Mouse (Mus musculus) spleen, adult 2 months (tissue): ENCODE measurements around the gene Rbm38.

ENCODE experiments used
- CTCF ChIP-seq: fragments of 200-500 bp; IDR thresholded peaks from 2 replicates; pipeline ENCODE4 v1.5.1; 2011; ENCODE audit warnings: mild to moderate bottlenecking, inconsistent platforms; ENCODE audit not compliant: insufficient read depth, insufficient read length, insufficient replicate concordance; ENCODE audit errors: extremely low read depth
- POLR2A ChIP-seq: fragments of 200-500 bp; IDR thresholded peaks from 2 replicates; pipeline ENCODE4 v1.6.1; 2011; ENCODE audit warnings: low read depth, low read length, inconsistent platforms

- TF ChIP-seq POLR2A (no peak), CTCF (no peak)
These were observed 14.7 kb downstream of the Rbm38 start for GRCm38 (mm10) chr2:173034998-173035397.
